Mouse (Mus musculus) gastrocnemius, postnatal 25 days (tissue): ENCODE data around the gene Mamdc2. TPM values are rescaled to one million over a fixed set of nuclear protein-coding genes. Genes with fewer than 3 reads are reported as not detected.

Source experiments
- DNase-seq: peaks from one replicate; pipeline ENCODE4 v3.0.0; 2022
- total RNA-seq, 2 experiments: library from RNA; stranded (reverse); gene quantifications; 1 replicate in 1 of 2; 2 replicates in 1 of 2; pipeline ENCODE4 v1.2.3; 2021

The Mamdc2 gene
- total RNA-seq, 2 experiments from 2014 or later, result 0.78 to 1.1 TPM

GRCm38 (mm10) chr19:23434433-23434832 is 13.8 kb downstream of the Mamdc2 start:
- no peak for DNase-seq

DNA sequence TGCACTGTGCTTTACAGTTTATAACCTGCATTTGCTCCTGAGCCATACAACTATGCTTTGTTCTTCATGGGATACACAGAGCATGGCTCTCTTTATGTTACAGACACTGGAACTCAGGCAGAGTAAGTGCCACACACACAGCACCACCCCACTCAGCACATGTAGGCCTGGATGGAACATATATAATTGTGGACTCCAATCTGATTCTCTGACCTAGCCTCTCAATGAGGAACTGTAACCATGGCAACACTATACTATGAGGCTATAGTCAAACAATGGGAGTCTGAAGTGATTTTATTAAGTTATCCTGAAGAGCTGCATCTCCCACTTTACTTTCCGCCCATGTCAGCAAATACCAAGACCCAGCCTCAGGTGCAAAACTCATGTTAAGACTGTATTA is 30.6 kb downstream of the Mamdc2 start:
- DNase-seq, result no peak

GRCm38 (mm10) chr19:23410800-23411199 is 37.4 kb downstream of the Mamdc2 start:
- DNase-seq, result no peak

- DNase-seq, result no peak
These were observed 37.9 kb downstream of the Mamdc2 start for GRCm38 (mm10) chr19:23410328-23410727.

- DNase-seq, result no peak
These were observed 46.6 kb downstream of the Mamdc2 start for GRCm38 (mm10) chr19:23401469-23402135.

DNA sequence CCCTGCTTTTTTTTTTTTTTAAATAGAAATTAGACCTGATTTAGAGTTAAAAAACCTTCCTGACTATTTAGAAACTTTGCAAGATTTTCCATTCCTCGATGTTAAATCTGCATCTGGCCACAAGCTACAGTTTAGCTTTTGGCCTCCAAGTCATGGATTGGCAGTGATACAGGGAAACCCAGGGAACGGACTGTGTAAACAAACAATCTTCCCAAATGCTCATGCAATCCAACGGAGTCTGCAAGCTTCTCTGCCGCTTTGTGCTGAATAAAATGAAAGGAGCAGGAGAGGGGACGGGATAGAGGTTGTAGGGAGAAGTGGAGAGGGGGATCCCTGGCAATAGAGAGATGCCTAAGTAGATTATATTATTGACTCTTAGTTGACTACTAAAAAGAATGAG is 47.8 kb downstream of the Mamdc2 start:
- DNase-seq, result peak; percentile 64

DNA sequence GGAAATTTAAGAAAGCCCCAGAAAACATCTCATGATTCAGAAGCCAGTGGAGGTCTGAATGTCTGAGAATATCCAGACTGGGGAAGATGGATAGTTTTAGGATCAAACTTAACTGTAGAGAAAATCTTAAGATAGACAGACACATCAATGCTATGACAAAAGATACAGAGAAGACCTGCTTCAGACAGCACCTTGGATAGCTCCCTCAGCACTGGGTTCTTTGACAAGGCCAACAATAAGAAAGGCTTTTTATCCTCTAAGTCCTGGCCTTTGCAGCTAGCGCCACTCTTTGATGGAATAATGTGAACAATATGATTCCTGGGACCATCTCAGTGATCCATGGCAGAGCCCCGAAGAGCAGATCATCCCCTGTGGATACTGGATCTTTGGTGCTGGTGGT is 52.3 kb downstream of the Mamdc2 start:
- DNase-seq, result no peak

DNA sequence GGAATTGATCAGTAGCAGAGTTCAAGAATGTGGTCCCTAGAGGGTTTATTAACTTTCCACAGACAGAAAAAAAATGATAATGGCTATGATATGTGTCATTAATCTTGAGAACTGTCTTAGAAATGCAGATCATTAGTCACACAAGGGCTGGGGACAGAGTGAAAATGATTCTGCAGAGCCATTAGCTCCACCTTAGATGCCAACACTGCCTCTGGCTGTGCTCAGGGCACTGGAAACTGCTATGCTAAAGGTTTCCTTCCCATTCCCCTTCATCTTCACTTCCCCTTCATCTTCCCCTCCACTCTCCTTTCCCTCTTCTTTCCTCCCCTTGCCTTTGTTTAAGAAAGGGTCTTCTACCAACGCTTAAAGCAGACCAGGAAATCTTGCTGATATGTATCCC is 53.6 kb downstream of the Mamdc2 start:
- no peak for DNase-seq

DNA sequence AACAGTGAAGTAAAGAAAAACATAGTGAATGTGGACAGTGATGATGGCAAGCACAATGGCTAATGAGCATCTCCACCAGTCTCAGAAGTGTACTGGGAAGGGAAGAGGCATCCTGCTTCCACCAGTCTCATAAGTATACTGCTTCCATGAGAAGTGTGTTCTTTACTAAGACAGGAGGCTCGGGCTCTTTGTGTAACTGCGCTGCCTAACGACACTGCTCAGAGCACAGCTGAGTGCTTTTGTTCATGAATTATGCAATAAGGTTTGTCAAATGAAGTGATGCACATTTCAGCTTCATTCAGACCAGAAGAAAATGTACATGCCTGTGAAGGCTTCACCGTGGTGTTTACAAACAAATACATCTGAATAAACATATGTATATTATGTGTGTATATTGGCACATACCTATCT is 59.4 kb downstream of the Mamdc2 start:
- DNase-seq, result no peak

DNA sequence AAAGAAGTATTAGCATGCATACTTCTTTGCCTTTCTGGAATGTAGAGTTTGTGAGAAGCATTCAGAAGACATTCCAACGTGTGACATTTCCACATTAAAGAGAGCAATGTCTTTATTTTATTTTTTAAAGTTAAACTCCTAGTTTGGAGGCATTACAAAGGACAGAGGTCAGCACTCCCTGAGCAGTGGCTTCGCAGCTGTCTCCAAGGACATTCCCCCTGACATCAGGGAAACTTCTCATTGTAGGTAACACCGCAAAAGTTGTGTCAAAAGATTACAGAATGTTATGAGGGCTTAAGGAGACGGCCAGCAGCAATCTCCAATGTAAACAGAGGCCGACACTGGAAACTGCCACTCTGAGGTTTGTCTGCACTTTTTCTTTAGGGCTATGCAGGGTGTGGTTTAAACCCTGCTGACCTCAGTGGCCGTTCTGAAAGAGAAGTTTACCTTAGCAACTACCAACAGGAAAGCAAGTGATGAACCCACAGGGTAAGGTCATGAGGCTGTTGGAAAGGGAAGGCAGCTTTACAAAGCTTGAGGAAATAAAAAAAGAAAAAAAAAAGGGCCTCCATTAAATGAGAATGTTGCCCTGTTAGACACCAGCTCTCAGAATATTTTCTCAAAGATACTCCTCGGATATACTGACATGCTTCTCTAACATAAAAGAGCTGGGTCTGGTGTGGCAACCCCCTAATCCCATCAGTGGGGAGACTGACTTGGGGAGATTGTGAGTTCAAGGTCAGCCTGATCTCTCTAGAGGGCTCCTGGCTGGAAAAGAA is 60.0 kb downstream of the Mamdc2 start:
- no peak for DNase-seq

DNA sequence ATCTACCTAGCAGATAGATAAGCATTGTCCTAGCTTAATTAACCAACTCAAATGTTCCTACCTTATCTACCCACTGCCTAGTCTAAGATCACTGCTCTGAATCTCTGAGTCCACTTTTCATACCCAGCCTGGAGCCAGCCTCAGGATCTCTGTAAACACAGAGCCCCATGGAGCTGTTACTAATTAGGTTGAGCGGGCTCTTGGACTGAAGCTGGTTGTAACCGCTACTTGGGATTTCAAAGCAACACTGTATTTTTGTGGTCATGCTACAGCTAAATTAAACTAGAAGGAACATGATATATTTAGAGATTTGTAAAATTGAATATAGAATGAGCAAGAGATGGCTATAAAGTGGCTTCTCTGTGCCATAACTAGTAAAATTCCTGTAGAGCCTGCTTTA is 65.8 kb downstream of the Mamdc2 start:
- no peak for DNase-seq

DNA sequence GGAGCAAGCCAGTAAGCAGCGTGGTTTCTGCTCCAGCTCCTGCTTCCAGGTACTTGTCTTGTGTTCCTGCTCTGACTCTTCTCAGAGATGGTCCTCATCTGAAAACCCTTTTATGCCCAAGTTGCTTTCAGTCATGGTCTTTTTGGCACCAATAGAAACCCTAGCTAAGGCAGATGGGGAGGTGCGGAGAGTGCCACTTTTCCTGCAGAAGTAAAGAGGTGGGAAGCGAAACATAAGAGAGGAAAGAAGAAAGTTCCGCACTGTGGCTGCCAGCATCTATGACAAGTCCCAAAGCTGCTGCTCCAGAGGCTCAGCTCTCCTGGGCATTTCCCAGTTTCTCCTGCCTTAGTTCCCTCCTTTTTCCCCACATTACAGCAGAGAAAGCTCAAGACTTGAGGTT is 67.3 kb downstream of the Mamdc2 start:
- no peak for DNase-seq

GRCm38 (mm10) chr19:23379752-23380504 is 68.3 kb downstream of the Mamdc2 start:
- no peak for DNase-seq

DNA sequence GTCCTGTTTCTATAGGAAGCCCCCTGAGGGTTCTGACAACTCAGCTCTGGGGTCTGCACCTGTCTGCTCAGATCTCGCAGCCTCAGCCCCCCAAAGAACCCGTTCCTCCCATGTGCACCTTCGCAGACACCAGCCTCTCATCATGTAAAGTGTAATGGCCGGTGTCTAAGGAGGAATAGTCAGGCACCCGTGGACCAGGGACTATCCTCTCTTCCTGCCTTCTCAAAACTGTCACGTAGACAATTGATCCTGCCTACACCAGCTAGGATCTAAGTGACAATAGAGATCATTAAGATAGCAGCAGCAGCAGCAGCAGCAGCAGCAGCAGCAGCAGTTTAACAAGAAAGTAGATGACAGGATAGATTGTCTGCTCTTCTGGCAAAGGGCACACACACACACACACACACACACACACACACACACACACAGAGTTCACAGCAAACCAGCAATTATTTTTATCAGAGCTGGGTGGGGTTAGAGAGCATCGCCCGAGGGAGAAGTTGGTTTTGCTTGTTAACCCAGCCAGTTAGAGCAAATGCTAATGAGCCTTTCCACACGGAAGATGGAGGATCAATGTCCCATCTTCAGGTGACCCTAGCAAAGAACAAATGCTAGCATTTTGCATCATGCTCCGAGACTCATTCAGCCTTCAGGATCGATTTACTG is 71.6 kb downstream of the Mamdc2 start:
- DNase-seq, result no peak

GRCm38 (mm10) chr19:23374941-23375656 is 73.1 kb downstream of the Mamdc2 start:
- DNase-seq, result peak; percentile 26

DNA sequence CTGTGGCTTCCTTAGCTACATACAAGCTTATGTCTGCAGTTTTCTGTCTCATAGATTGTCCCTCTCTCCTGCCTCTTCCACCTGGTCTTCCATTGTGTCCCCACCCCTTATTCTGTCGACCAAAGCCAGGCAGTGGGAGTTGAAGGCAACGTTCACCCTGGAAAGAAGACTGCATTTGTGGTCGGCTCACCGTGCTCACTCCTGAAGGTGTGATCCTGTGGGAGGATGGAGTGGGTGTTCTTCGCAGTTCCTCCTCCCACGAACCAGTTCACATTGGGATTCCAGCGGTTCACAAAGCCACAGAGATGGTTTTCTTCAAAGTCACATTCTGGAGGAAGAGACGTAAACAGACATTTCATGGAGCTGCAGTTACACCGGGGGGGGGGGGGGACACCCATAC is 74.5 kb downstream of the Mamdc2 start:
- DNase-seq, result no peak

GRCm38 (mm10) chr19:23373287-23373686 is 75.0 kb downstream of the Mamdc2 start:
- peak; percentile 24 for DNase-seq

GRCm38 (mm10) chr19:23369275-23369674 is 79.0 kb downstream of the Mamdc2 start:
- no peak for DNase-seq

DNA sequence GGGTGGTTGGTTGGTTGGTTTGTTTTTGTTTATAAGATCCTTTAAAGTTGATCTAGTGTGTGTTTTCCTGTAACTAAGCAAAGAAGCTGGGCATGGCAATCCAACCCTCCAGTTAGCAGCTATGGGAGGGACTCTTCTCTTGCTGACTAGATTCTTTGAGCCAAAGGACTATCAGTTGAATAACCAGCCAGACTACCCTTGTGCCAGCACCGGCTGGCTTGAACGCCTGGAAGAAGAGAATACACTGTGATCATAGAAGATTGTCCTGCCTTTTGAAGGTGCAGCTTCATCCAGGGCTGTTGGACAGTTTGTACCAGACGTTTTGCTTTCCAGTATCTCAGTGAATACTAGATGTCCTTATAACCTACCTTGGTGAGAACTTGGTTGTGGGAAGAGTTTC is 86.2 kb downstream of the Mamdc2 start:
- no peak for DNase-seq

DNA sequence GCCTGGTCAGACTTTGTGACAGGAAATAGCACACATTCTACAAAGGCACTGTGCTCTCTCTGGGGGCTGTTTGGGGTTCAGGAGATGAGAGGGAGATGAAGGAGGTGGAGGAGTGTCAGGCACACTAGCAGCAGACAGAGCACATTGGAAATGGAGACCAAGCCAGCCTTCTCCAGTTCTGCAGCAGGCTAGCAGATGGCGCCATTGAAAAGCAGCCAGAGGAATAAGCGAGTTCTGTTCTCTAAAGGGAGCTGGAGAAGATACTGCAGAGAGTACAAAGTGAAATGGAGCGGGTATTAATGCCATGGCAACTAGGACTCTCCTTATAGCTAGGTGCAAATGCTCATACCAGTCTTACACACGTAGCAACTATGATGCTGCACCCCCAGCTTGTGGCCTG is 87.1 kb downstream of the Mamdc2 start:
- DNase-seq, result no peak

- DNase-seq, result no peak
These were observed 87.7 kb downstream of the Mamdc2 start for GRCm38 (mm10) chr19:23360536-23360935.

GRCm38 (mm10) chr19:23357253-23357652 is 91.0 kb downstream of the Mamdc2 start:
- DNase-seq, result no peak
